Mouse (Mus musculus) lung, postnatal 0 days (tissue): ENCODE measurements around the gene Fbln2.

Experiments
- CTCF ChIP-seq: IDR thresholded peaks from 2 replicates; pipeline ENCODE4 v1.5.1; 2016; ENCODE audit warnings: antibody characterized with exemption, mild to moderate bottlenecking
- EP300 ChIP-seq: IDR thresholded peaks from 2 replicates; pipeline ENCODE4 v1.6.1; 2016; ENCODE audit warnings: antibody characterized with exemption, mild to moderate bottlenecking, control low read depth

- TF ChIP-seq CTCF (no peak), EP300 (peak; percentile 71)
Observed at GRCm38 (mm10) chr6:91301839-91302238, 89.6 kb downstream of the Fbln2 start.
